Mouse (Mus musculus): Measurements from ENCODE around the gene Nxpe4.

- TF ChIP-seq E2F4 (IDR thresholded peaks at IDR 0.05; ENCODE audit: borderline replicate concordance, low read depth, low read length) (no peak), ELF1 (IDR thresholded peaks at IDR 0.05; ENCODE audit: low read depth, low read length) (no peak), CTCF (IDR thresholded peaks at IDR 0.05 in 2 of 3, conservative IDR thresholded peaks at IDR 0.05 in 1 of 3; ENCODE audit: control insufficient read depth in 1 of 3, insufficient read depth in 1 of 3, low read depth in 2 of 3, low read length in 3 of 3, poor library complexity in 1 of 3, severe bottlenecking in 1 of 3) (no peak), POLR2A (IDR thresholded peaks at IDR 0.05; ENCODE audit: control insufficient read depth in 1 of 2, insufficient read depth in 1 of 2, low read depth in 1 of 2, low read length in 2 of 2, poor library complexity in 1 of 2) (no peak), ZKSCAN1 (IDR thresholded peaks at IDR 0.05; ENCODE audit: low read depth, low read length) (no peak), TAL1 (IDR thresholded peaks at IDR 0.05; ENCODE audit: low read length) (no peak), MXI1 (IDR thresholded peaks at IDR 0.05; ENCODE audit: low read depth, low read length) (no peak), RAD21 (IDR thresholded peaks at IDR 0.05; ENCODE audit: low read depth, low read length) (no peak), ETS1 (IDR thresholded peaks at IDR 0.05; ENCODE audit: low read depth, low read length) (no peak)
These were observed 35.6 kb downstream of the Nxpe4 start for GRCm38 (mm10) chr9:48197458-48197884.
